Mouse (Mus musculus) intestine, postnatal 0 days (tissue): ENCODE data around the gene Lhfpl5. TPM values are rescaled to one million over a fixed set of nuclear protein-coding genes. Genes with fewer than 3 reads are reported as not detected.

Experiments used
- ATAC-seq: fragments of 200-750 bp; cut with Nextera tagmentation; 2 replicates; pipeline ENCODE4 v1.8.0; 2017; ENCODE audit warnings: mild to moderate bottlenecking, moderate TSS enrichment, moderate library complexity
- H3K27ac ChIP-seq: fragments of 300-500 bp; sonication (generic); 2 replicates; pipeline ENCODE4 v1.5.1; 2014; ENCODE audit warnings: mild to moderate bottlenecking, low read depth, low read length, moderate library complexity
- H3K27me3 ChIP-seq: fragments of 300-500 bp; sonication (generic); replicated peaks from 2 replicates; pipeline ENCODE4 v1.6.1; 2014; ENCODE audit warnings: low read length, mixed read lengths; ENCODE audit not compliant: control insufficient read depth, insufficient read depth
- H3K36me3 ChIP-seq: fragments of 300-500 bp; sonication (generic); 2 replicates; pipeline ENCODE4 v1.6.1; 2014; ENCODE audit warnings: mild to moderate bottlenecking, moderate library complexity; ENCODE audit not compliant: control insufficient read depth, insufficient read depth
- H3K4me1 ChIP-seq: fragments of 300-500 bp; sonication (generic); replicated peaks from 2 replicates; pipeline ENCODE4 v1.6.1; 2014; ENCODE audit warnings: antibody characterized with exemption, low read length, mixed read lengths; ENCODE audit not compliant: control insufficient read depth, insufficient read depth
- H3K4me2 ChIP-seq: fragments of 300-500 bp; sonication (generic); replicated peaks from 2 replicates; pipeline ENCODE4 v1.6.1; 2014; ENCODE audit warnings: low read depth, mild to moderate bottlenecking, moderate library complexity
- H3K4me3 ChIP-seq: fragments of 300-500 bp; sonication (generic); 2 replicates; pipeline ENCODE4 v1.5.1; 2014; ENCODE audit warnings: low read depth, low read length
- H3K9ac ChIP-seq: fragments of 300-500 bp; sonication (generic); 2 replicates; pipeline ENCODE4 v1.6.1; 2014; ENCODE audit warnings: mild to moderate bottlenecking, low read depth, low read length
- H3K9me3 ChIP-seq: fragments of 300-500 bp; sonication (generic); 2 replicates; pipeline ENCODE4 v1.6.1; 2016; ENCODE audit warnings: mixed run types; ENCODE audit not compliant: control insufficient read depth
- CTCF ChIP-seq: sonication (generic); IDR thresholded peaks from 2 replicates; pipeline ENCODE4 v1.5.1; 2016; ENCODE audit warnings: low read depth, mild to moderate bottlenecking, control low read depth, antibody characterized with exemption, moderate library complexity
- WGBS: fragments of 180-500 bp; shearing (Covaris S2); extraction: QIAGEN DNeasy Blood & Tissue Kit; methylation state at CpG from one replicate; pipeline ENCODE4 v1.1.7; 2014; 5-methylcytosine and 5-hydroxymethylcytosine counted together
- polyA plus RNA-seq: library from polyadenylated mRNA; unstranded; fragments of >200 nt; fragmentation: Nextera tagmentation; extraction: Ambion mirVana; gene quantifications from 2 replicates; pipeline ENCODE4 v1.2.1, GENCODE M21; 2015

Lhfpl5 gene
- polyA plus RNA-seq, 1 experiment from 2014 or later = 1.3 TPM

DNA sequence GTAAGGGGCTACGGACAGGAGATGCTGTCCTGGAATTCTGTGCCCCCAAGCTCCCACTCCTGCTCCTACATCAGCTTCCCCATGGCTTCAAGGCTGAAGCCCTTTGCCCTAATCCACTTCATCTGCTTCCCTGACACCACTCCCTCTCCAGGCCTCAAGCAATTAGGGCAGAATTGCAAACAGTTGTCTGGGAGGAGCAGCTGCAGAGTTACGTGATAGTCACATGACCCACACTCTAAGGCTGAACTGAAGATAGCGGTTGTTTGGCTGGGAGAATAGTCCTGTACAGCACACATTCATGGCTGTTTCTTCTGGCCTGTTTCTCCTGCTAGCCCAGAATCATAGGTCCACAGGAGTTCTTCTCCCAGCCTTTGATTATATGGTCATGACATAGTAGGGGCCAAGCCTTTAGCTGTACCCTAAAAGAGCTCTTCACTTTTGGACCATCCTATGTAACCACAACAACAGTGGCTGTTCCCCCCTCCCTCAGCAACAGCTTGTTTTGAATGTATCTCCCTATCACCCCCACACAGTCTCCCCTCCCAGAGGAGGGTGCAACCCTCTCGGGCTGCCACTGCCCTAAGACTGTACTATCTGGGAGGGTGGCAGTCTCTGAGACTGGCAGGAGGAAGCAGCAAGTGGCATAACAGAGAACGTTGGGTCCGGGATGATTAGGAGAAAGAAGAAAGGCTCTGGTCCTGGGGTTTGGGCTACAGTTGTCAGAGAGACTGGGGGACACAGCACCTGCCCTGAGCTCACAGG lies 18.6 kb upstream of the Lhfpl5 start:
- Histone ChIP-seq H3K9me3 (no peaks in the 10 kb centered on the region), H3K4me3 (no peak overlapping the region), H3K27me3 (no peaks in the 10 kb centered on the region), H3K36me3 (no peaks in the 10 kb centered on the region), H3K4me2 (no peak overlapping the region), H3K4me1 (peaks cover 3% of the 10 kb centered on the region; the same call in 1 of the 2 replicates), H3K27ac (no peak overlapping the region), H3K9ac (no peak overlapping the region)
- peak; percentile 35 for TF ChIP-seq CTCF
- ATAC-seq = peak; percentile 75
- WGBS = 40% methylated on average over 6 of the region's 6 CpGs

DNA sequence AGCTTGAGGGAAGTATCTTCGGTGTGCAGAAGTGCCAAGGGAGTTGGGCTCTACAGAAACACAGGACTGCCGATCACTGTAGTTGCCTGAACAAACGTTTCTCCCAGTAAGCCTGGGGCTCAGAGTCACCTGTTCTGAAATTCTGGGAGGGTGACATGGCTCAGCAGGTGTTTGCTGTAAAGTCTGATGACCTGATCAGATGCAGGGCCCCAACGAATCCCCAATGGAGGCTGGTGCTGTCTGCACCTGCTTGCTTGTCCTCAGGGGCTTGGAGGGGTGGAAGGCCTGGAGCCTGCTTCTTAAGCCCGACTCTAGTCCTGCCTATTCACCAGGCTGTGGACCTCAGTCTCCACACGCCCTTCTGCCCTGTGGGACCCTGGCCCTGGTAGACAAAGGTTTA lies 17.7 kb upstream of the Lhfpl5 start:
- WGBS = 68% methylated on average over 6 of the region's 6 CpGs
- ATAC-seq = no peak
- Histone ChIP-seq H3K9me3 (no peaks in the 10 kb centered on the region), H3K4me2 (no peak overlapping the region), H3K36me3 (no peaks in the 10 kb centered on the region), H3K4me3 (no peak overlapping the region), H3K27me3 (no peaks in the 10 kb centered on the region), H3K4me1 (peaks cover 3% of the 10 kb centered on the region; the same call in 1 of the 2 replicates), H3K9ac (no peak overlapping the region), H3K27ac (no peak overlapping the region)
- TF ChIP-seq CTCF = no peak

DNA sequence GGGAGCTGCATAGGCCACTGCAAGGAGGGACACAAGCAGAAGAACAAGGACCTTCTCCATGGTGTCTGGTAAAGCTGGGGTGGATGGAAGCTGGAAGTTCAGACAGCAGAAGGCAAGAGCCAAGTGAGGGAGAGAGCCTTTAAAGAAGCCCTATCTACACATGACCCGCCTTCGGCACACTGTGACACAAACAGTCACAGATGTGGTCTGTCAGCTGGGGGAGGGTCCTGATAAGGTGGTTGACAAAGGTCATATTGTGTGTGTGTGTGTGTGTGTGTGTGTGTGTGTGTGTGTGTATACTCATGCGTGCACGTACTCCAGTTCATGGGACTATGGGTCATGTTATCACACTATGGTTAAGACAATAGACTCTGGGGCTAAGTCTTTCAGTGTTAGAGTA lies 14.8 kb upstream of the Lhfpl5 start, which contains the start of gene Clps:
TSS of gene Clps (minus strand) at position 169 of the 400 bp plus-strand sequence.
- no peak; the same call in 1 of the 2 replicates for ATAC-seq
- H3K4me3 ChIP-seq = no peak within 1 kb of the TSS
- peaks cover 3% of the 10 kb centered on the region; the same call in 1 of the 2 replicates for H3K4me1 ChIP-seq

DNA sequence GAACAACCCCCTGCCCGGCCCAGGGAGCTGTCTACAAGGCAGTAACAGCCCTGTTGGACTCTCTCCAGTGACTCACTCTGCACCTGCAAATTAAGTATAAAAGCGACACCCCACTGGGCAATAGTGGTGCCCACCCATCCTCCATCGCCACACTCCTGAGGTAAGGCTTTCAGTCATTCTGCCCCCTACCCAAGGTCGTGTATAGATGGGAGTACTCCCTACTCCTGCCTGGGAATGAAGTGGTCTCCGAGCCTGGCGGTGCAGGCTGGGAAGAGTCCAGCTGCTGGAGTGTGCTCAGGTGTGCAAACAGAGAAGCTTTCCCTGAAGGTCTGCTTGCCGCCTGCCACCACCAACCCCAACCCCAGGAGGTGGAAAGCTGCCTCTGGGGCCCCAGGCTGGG lies 13.8 kb upstream of the Lhfpl5 start:
- Histone ChIP-seq H3K27ac (no peak overlapping the region), H3K9me3 (no peaks in the 10 kb centered on the region), H3K4me3 (no peak overlapping the region), H3K4me1 (peaks cover under 1% of the 10 kb centered on the region; the same call in 1 of the 2 replicates), H3K4me2 (no peak overlapping the region), H3K27me3 (no peaks in the 10 kb centered on the region), H3K36me3 (no peaks in the 10 kb centered on the region), H3K9ac (no peak overlapping the region)
- WGBS = 53% methylated on average over 7 of the region's 7 CpGs
- no peak for TF ChIP-seq CTCF
- ATAC-seq = no peak

More for the DNA sequence above, 14.8 kb upstream of the Lhfpl5 start, which contains the start of gene Clps:
- no peak for TF ChIP-seq CTCF
- no peak within 1 kb of the TSS for H3K27ac ChIP-seq
- no peaks in the 10 kb centered on the region for H3K36me3 ChIP-seq
- H3K9me3 ChIP-seq = no peaks in the 10 kb centered on the region
- H3K4me2 ChIP-seq = 0 out of 2 replicates have a peak within 1 kb of the TSS, but pooled peaks have one; percentile 6
- H3K27me3 ChIP-seq = no peaks in the 10 kb centered on the region
- H3K9ac ChIP-seq = no peak within 1 kb of the TSS
- 52% methylated on average over 4 of the region's 4 CpGs for WGBS

DNA sequence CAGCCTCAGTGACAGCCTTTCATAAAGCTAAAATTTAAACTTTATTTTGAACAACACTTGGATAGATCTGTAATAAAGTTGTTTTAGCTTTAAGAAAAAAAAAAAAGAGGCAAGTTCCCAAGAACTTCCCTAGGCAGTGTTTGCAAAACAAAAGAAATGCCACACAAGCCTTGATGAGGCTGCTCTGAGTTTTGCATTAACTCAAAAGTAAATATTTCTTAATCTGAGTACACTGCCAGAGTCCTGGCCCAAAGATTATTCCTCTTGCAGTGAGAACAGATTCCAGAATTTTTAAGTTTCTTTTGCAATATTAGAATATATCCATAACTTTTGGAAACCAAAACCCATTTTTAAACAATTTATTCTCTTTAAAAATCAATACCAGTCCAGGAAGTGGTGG lies 10.3 kb upstream of the Lhfpl5 start:
- H3K4me1 ChIP-seq = no peaks in the 10 kb centered on the region
- no peaks in the 10 kb centered on the region for H3K9me3 ChIP-seq
- no peak for ATAC-seq
- no peaks in the 10 kb centered on the region for H3K27me3 ChIP-seq
- no peak overlapping the region for H3K4me2 ChIP-seq
- no peak overlapping the region for H3K9ac ChIP-seq
- no peak overlapping the region for H3K4me3 ChIP-seq
- no peak for TF ChIP-seq CTCF
- no peaks in the 10 kb centered on the region for H3K36me3 ChIP-seq
- H3K27ac ChIP-seq = no peak overlapping the region

DNA sequence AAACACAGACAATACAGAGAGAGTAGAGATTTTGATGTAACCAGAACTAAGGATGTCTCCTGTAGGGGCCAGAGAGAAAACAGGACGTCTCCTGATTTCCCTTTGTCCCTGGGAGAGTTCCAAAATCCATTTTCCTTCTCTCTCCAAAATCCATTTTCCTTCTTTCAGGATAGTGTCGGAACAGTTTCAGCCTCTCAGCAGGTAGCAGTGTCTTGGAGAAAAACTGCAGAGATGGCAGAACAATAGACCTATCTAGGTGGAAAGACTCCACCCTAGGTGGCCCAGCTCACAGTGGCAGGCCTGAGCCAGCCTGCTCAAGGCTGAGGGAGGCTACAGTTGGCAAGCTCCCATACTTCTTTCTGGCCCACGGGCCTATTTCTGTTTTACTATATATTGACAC lies 7.9 kb upstream of the Lhfpl5 start:
- Histone ChIP-seq H3K27me3 (no peaks in the 10 kb centered on the region), H3K36me3 (no peaks in the 10 kb centered on the region), H3K9ac (no peak overlapping the region), H3K4me1 (no peaks in the 10 kb centered on the region), H3K4me3 (no peak overlapping the region), H3K9me3 (no peaks in the 10 kb centered on the region), H3K27ac (no peak overlapping the region), H3K4me2 (no peak overlapping the region)
- ATAC-seq = no peak
- WGBS = 52% methylated on average over 3 of the region's 3 CpGs
- TF ChIP-seq CTCF = no peak
